Mouse (Mus musculus) kidney, postnatal 36 days (tissue): ENCODE results near the gene Vps37c.

Source experiments
- DNase-seq, 2 experiments: peaks; one replicate each; pipeline ENCODE4 v3.0.0; 2021 to 2022; ENCODE audit warnings: mixed read lengths in 2 of 2

The Vps37c gene

GRCm38 (mm10) chr19:10714168-10714567, 25.6 kb downstream of the Vps37c start:
- no peak for DNase-seq

GRCm38 (mm10) chr19:10714682-10715475, 26.3 kb downstream of the Vps37c start:
- peak; percentile 62 to 88 for DNase-seq

GRCm38 (mm10) chr19:10715476-10715875, 26.9 kb downstream of the Vps37c start:
- no peak for DNase-seq

GRCm38 (mm10) chr19:10718251-10718775, 29.8 kb downstream of the Vps37c start:
- peak in 1 of 2 experiments; percentile 33 for DNase-seq

GRCm38 (mm10) chr19:10719751-10720150, 31.2 kb downstream of the Vps37c start:
- no peak for DNase-seq

GRCm38 (mm10) chr19:10720524-10720923, 32.0 kb downstream of the Vps37c start:
- no peak for DNase-seq

- DNase-seq: no peak
Observed at GRCm38 (mm10) chr19:10721064-10721463, 32.5 kb downstream of the Vps37c start.

- DNase-seq: no peak
Observed at GRCm38 (mm10) chr19:10723084-10723483, 34.5 kb downstream of the Vps37c start.

- DNase-seq: no peak
Observed at GRCm38 (mm10) chr19:10723649-10724048, 35.1 kb downstream of the Vps37c start.

GRCm38 (mm10) chr19:10724629-10725363, 36.3 kb downstream of the Vps37c start:
- DNase-seq: no peak

- DNase-seq: no peak
Observed at GRCm38 (mm10) chr19:10729889-10730288, 41.4 kb downstream of the Vps37c start.

- no peak for DNase-seq
Observed at GRCm38 (mm10) chr19:10730469-10730868, 41.9 kb downstream of the Vps37c start.

GRCm38 (mm10) chr19:10731975-10732374, 43.4 kb downstream of the Vps37c start:
- no peak for DNase-seq

GRCm38 (mm10) chr19:10732741-10733140, 44.2 kb downstream of the Vps37c start:
- no peak for DNase-seq

GRCm38 (mm10) chr19:10733501-10734127, 45.1 kb downstream of the Vps37c start:
- DNase-seq: no peak

GRCm38 (mm10) chr19:10734554-10734953, 46.0 kb downstream of the Vps37c start:
- no peak for DNase-seq

GRCm38 (mm10) chr19:10735061-10735460, 46.5 kb downstream of the Vps37c start:
- no peak for DNase-seq

GRCm38 (mm10) chr19:10735861-10736260, 47.3 kb downstream of the Vps37c start:
- DNase-seq: no peak

- DNase-seq: no peak
Observed at GRCm38 (mm10) chr19:10738038-10738437, 49.5 kb downstream of the Vps37c start.

- DNase-seq: no peak
Observed at GRCm38 (mm10) chr19:10738811-10739210, 50.3 kb downstream of the Vps37c start, which contains the start of gene Cd5. Cd5 (minus strand) TSS chr19:10739002.

- no peak for DNase-seq
Observed at GRCm38 (mm10) chr19:10739916-10740315, 51.4 kb downstream of the Vps37c start.

GRCm38 (mm10) chr19:10740641-10741440, 52.3 kb downstream of the Vps37c start:
- DNase-seq: peak; percentile 39 to 47
